In the genomic region with DNA sequence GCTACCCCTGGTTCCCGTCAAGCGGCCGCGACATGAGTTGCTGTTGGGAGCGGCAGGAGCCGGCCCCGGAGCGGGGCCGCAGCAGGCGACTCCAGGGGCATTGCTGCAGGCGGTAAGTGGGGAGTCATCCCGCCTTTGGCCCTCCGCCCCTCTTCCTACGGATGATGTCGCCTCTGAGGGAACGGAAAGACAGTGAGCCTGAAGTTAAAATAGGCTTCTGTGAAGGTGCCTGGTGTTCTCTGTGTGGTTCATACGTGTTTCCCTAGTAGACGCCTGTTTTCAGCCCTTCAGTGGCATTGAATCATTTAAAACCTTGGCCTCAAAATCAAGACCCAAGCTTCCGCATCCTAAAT, we compare ENCODE assay signal across 8 mouse cellular contexts. TPM values are rescaled to one million over a fixed set of nuclear protein-coding genes. Genes with fewer than 3 reads are reported as not detected.
A peak's percentile ranks its signal among the peaks of the same experiment; 100 is the strongest.
DNase-seq lines count a peak whose midpoint lies in the region; ATAC-seq lines count a peak whose summit lies in the region.

No protein-coding gene starts in this region.

- peak overlapping the region; percentile 70 for H3K4me3 ChIP-seq in erythroblast, embryonic 14.5 days (replicated peaks)
- peak overlapping the region; percentile 95 for H3K4me3 ChIP-seq in limb, embryonic 13.5 days
- H3K4me3 ChIP-seq in stomach, embryonic 14.5 days (ENCODE audit: low read depth, low read length) = peak overlapping the region; percentile 88

- peak overlapping the region; percentile 95 for H3K9ac ChIP-seq in limb, embryonic 13.5 days
- peak overlapping the region; percentile 76 for H3K9ac ChIP-seq in stomach, embryonic 14.5 days (replicated peaks; ENCODE audit: low read depth, low read length)

- H3K27ac ChIP-seq in limb, embryonic 13.5 days = peak overlapping the region; percentile 67; the same call in 1 of the 2 replicates
- H3K27ac ChIP-seq in stomach, embryonic 14.5 days (ENCODE audit: low read length) = peak overlapping the region; percentile 52; the same call in 1 of the 2 replicates

- ATAC-seq in erythroblast, adult 5-6 weeks (replicated peaks; ENCODE audit: low FRiP score, poor library complexity, severe bottlenecking) = no peak
- no peak for ATAC-seq in limb, embryonic 13.5 days (ENCODE audit: low FRiP score, low read depth)
- 0 out of 2 replicates have a peak, but pooled peaks have one; percentile 10 for ATAC-seq in stomach, embryonic 14.5 days (ENCODE audit: insufficient number of reproducible peaks, insufficient read depth, low FRiP score, low read depth)

- no peaks in the 10 kb centered on the region for H3K9me3 ChIP-seq in erythroblast, embryonic 14.5 days (ENCODE audit: control insufficient read depth, low read length)
- no peaks in the 10 kb centered on the region for H3K9me3 ChIP-seq in limb, embryonic 13.5 days
- H3K9me3 ChIP-seq in stomach, embryonic 14.5 days (ENCODE audit: control insufficient read depth, low read depth, low read length) = no peaks in the 10 kb centered on the region

- H3K4me2 ChIP-seq in limb, embryonic 13.5 days (replicated peaks) = peak overlapping the region; percentile 79
- H3K4me2 ChIP-seq in stomach, embryonic 14.5 days (replicated peaks; ENCODE audit: low read depth, low read length) = peak overlapping the region; percentile 63

- DNase-seq in retina, postnatal 7 days (ENCODE audit: low read depth, low spot score) = peak; percentile 4
- no peak for DNase-seq in retina, embryonic 14.5 days (ENCODE audit: low spot score)
- DNase-seq in urinary bladder, adult 18-20 months (ENCODE audit: low spot score in 2 of 2) = no peak
- no peak for DNase-seq in c-Kit-positive CD71-positive TER-119-positive erythroid progenitor cells, embryonic 14.5 days (ENCODE audit: low spot score)

- H3K36me3 ChIP-seq in erythroblast, embryonic 14.5 days (ENCODE audit: control insufficient read depth) = peaks cover 60% of the 10 kb centered on the region
- peaks cover 44% of the 10 kb centered on the region for H3K36me3 ChIP-seq in limb, embryonic 13.5 days
- H3K36me3 ChIP-seq in stomach, embryonic 14.5 days (ENCODE audit: control insufficient read depth, insufficient read depth, low read length) = peaks cover 25% of the 10 kb centered on the region

- H3K27me3 ChIP-seq in erythroblast, embryonic 14.5 days (ENCODE audit: control insufficient read depth) = no peaks in the 10 kb centered on the region
- H3K27me3 ChIP-seq in limb, embryonic 13.5 days = no peaks in the 10 kb centered on the region
- no peaks in the 10 kb centered on the region for H3K27me3 ChIP-seq in stomach, embryonic 14.5 days (ENCODE audit: control insufficient read depth, insufficient read depth, low read length)

- H3K4me1 ChIP-seq in erythroblast, embryonic 14.5 days (ENCODE audit: control insufficient read depth) = peaks cover 45% of the 10 kb centered on the region
- peaks cover 19% of the 10 kb centered on the region for H3K4me1 ChIP-seq in limb, embryonic 13.5 days
- peaks cover 12% of the 10 kb centered on the region for H3K4me1 ChIP-seq in stomach, embryonic 14.5 days (ENCODE audit: control insufficient read depth, insufficient read depth, low read length)

- WGBS in limb, embryonic 13.5 days = under 1% methylated on average over 19 of the region's 19 CpGs
- under 1% methylated on average over 19 of the region's 19 CpGs for WGBS in stomach, embryonic 14.5 days

RNA-seq across cellular contexts. Expression of gene Snrnp40, which starts 0.3 kb away (rescaled TPM):
- polyA plus RNA-seq in erythroblast, embryonic 14.5 days (2012) = 6.1 TPM in 2 replicates
- 18.6 and 30.5 TPM in 2 replicates for total RNA-seq in erythroblast, adult 5-6 weeks (2015; ENCODE audit: low replicate concordance)
- total RNA-seq in erythroblast, adult 5-6 weeks (2017; ENCODE audit: low replicate concordance) = 25.0 and 28.2 TPM in 2 replicates
- polyA plus RNA-seq in limb, embryonic 13.5 days (2015; fragmentation: Nextera tagmentation; extraction: Ambion mirVana) = 167 and 173 TPM in 2 replicates
- polyA plus RNA-seq in stomach, embryonic 14.5 days (2014; fragmentation: Nextera tagmentation; extraction: Ambion mirVana) = 146 and 148 TPM in 2 replicates

RNA-seq across cellular contexts. Expression of gene Zcchc17, which starts 0.5 kb away (rescaled TPM):
- polyA plus RNA-seq in erythroblast, embryonic 14.5 days (2012) = 3.1 and 3.2 TPM in 2 replicates
- 7.1 and 8.8 TPM in 2 replicates for total RNA-seq in erythroblast, adult 5-6 weeks (2015; ENCODE audit: low replicate concordance)
- 27.9 and 61.2 TPM in 2 replicates for total RNA-seq in erythroblast, adult 5-6 weeks (2017; ENCODE audit: low replicate concordance)
- polyA plus RNA-seq in limb, embryonic 13.5 days (2015; fragmentation: Nextera tagmentation; extraction: Ambion mirVana) = 87.1 and 87.4 TPM in 2 replicates
- 67.2 and 71.2 TPM in 2 replicates for polyA plus RNA-seq in stomach, embryonic 14.5 days (2014; fragmentation: Nextera tagmentation; extraction: Ambion mirVana)

RNA-seq across cellular contexts. Expression of gene Gm10570, which starts 51.7 kb away (rescaled TPM):
- not detected in 2 replicates for polyA plus RNA-seq in erythroblast, embryonic 14.5 days (2012)
- not detected in 2 replicates for total RNA-seq in erythroblast, adult 5-6 weeks (2015; ENCODE audit: low replicate concordance)
- not detected in 2 replicates for total RNA-seq in erythroblast, adult 5-6 weeks (2017; ENCODE audit: low replicate concordance)
- polyA plus RNA-seq in limb, embryonic 13.5 days (2015; fragmentation: Nextera tagmentation; extraction: Ambion mirVana) = not detected in 2 replicates
- not detected in 2 replicates for polyA plus RNA-seq in stomach, embryonic 14.5 days (2014; fragmentation: Nextera tagmentation; extraction: Ambion mirVana)

RNA-seq across cellular contexts. Expression of gene Fabp3, which starts 51.8 kb away (rescaled TPM):
- not detected in 2 replicates for polyA plus RNA-seq in erythroblast, embryonic 14.5 days (2012)
- 2.1 TPM in 1 of 2 replicates, not detected in the other for total RNA-seq in erythroblast, adult 5-6 weeks (2015; ENCODE audit: low replicate concordance)
- not detected in 2 replicates for total RNA-seq in erythroblast, adult 5-6 weeks (2017; ENCODE audit: low replicate concordance)
- polyA plus RNA-seq in limb, embryonic 13.5 days (2015; fragmentation: Nextera tagmentation; extraction: Ambion mirVana) = 24.3 and 27.4 TPM in 2 replicates
- 5.1 and 5.6 TPM in 2 replicates for polyA plus RNA-seq in stomach, embryonic 14.5 days (2014; fragmentation: Nextera tagmentation; extraction: Ambion mirVana)

Comparison
In these comparisons a context has a peak if more than half of its experiments do, and no peak if none do; other contexts are left out.
1. RNA of gene Snrnp40, which starts 0.3 kb away (polyA plus RNA-seq): 167 to 173 TPM in limb, embryonic 13.5 days and 146 to 148 TPM in stomach, embryonic 14.5 days; 6.1 TPM in erythroblast, embryonic 14.5 days; every median in the first group is over 10 times any median in the second.
2. RNA of gene Zcchc17, which starts 0.5 kb away (polyA plus RNA-seq): 87.1 to 87.4 TPM in limb, embryonic 13.5 days and 67.2 to 71.2 TPM in stomach, embryonic 14.5 days; 3.1 to 3.2 TPM in erythroblast, embryonic 14.5 days; every median in the first group is over 10 times any median in the second.
3. Peak in every context shown above with its lines, with median percentiles within 50 percentile points of each other: H3K4me3 ChIP-seq.